Mouse (Mus musculus): Measurements from ENCODE around the gene Gm10382. TPM values are rescaled to one million over a fixed set of nuclear protein-coding genes. Genes with fewer than 3 reads are reported as not detected.

Gm10382 gene
- 0.68 and 0.70 TPM in 2 replicates for polyA plus RNA-seq (2015; fragmentation: Nextera tagmentation; extraction: Ambion mirVana)

DNA sequence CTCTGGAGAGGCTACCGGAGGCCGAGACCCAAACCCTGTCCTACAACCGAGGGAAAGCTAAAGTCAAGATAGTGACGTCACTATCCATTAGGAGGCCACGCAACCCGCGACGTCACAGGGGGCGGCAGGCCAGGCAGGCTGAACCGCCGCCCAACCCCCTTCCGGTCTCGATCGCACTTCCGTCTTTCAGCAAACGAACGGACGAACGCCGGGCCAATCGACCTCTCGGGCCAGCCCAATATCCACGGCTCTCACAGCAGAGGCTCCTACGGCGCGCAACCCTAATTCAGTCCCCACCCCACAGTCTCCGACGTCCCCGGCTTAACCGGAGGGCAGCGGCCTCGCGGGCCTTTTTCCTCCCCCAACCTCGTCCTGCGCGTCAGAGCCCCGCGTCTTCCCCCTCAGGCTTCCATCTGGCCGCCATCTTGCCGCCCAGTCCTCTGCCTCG, at the start of gene Gm10382:
TSS of gene Gm10382 (plus strand) at position 192 of the 448 bp plus-strand sequence.
- Histone ChIP-seq H3K9me3 (no peaks in the 10 kb centered on the region), H3K27me3 (replicated peaks) (no peaks in the 10 kb centered on the region), H3K4me2 (peak within 1 kb of the TSS; percentile 100), H3K36me3 (peaks cover 31% of the 10 kb centered on the region), H3K4me1 (peaks cover 61% of the 10 kb centered on the region), H3K9ac (peak within 1 kb of the TSS; percentile 99), H3K4me3 (peak within 1 kb of the TSS; percentile 89), H3K27ac (replicated peaks) (peak within 1 kb of the TSS; percentile 100)
- WGBS = under 1% methylated on average over 41 of the region's 41 CpGs
- peak; percentile 45 for ATAC-seq (ENCODE audit: extremely low read depth, insufficient number of reproducible peaks, low FRiP score, low TSS enrichment)

DNA sequence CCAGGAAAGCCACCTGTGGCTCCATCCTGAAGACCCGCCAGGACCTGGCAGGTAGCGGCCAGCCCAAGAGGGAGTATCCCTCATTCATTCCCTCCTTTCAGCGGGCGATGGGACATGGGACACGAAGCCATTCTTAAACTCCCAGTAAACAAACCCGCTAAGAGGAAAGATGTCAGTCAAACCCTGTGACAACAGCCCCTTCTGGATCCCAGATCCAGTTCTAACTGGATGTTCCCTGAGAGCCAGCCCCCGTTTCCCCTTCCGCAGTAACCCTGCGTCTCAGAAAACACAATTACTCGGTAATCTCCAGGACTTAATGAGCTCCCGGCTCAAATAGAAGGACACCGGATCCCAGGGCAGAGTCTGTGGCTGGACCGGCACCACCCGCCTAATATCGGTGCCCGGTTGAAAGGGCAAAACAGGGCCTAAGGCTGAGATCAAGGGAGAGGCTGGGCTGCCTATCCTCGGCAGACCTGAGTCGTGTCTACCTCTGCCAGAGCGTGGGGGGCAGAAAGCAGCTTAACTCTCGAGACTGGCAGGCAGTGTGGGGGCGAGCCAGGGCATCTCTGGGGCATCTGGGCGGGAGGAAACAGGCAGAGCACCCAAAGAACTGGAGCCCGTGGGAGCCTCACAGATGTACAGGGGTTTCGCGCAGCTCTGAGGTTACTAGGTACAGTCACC, 49.1 kb upstream of the Gm10382 start:
- peaks cover 50% of the 10 kb centered on the region for H3K4me1 ChIP-seq
- peaks cover 7% of the 10 kb centered on the region; the same call in 1 of the 2 replicates for H3K36me3 ChIP-seq
- no peaks in the 10 kb centered on the region for H3K9me3 ChIP-seq
- H3K9ac ChIP-seq = peak overlapping the region; percentile 92
- peak overlapping the region; percentile 77 for H3K27ac ChIP-seq (replicated peaks)
- H3K4me3 ChIP-seq = peak overlapping the region; percentile 93
- ATAC-seq (ENCODE audit: extremely low read depth, insufficient number of reproducible peaks, low FRiP score, low TSS enrichment) = no peak; the same call in 1 of the 2 replicates
- H3K27me3 ChIP-seq (replicated peaks) = no peaks in the 10 kb centered on the region
- WGBS = 2% methylated on average over 25 of the region's 25 CpGs
- peak overlapping the region; percentile 93 for H3K4me2 ChIP-seq

DNA sequence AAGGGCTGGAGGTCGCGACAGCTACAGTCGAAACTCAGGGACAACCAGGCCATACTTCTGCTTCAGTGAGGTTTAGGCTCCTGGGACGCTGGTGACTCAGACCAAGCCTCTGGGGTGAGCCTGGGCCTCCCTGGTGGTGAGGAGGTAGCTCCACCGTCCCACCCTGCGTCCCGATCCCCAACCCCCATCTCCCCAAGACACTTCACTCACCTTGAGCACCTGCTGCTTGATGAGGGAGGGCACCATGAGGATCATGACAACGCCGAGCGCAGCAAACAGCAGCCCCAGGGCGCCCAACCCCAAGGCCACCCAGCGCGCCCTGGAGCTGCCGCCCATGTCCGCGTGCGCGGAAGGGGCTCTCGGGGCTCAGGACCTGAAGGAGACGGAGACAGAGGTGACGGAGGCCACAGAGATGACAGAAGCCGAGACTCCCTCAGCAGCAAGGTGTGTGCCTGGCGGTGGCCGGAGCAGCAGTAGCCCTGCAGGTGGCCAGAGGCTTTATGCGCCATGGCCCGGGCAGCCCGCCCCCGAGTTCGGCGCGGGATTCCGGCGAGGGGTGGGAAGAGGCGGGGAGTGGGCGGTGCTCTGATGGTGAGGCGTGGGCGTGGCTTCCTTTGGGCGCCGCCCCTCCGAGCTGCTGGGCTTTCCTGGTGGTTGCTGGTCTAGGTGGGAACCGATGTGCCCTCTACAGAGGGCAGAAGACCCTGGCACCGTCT, 48.4 kb upstream of the Gm10382 start, which contains the start of gene Scarb1:
TSS of gene Scarb1 (minus strand) at position 548 of the 716 bp plus-strand sequence.
- Histone ChIP-seq H3K27ac (replicated peaks) (peak within 1 kb of the TSS; percentile 77), H3K4me3 (peak within 1 kb of the TSS; percentile 93), H3K9ac (peak within 1 kb of the TSS; percentile 92), H3K4me2 (peak within 1 kb of the TSS; percentile 93), H3K36me3 (0 out of 2 replicates have a peak, but pooled peaks cover 2% of the 10 kb centered on the region), H3K4me1 (peaks cover 50% of the 10 kb centered on the region), H3K9me3 (no peaks in the 10 kb centered on the region), H3K27me3 (replicated peaks) (no peaks in the 10 kb centered on the region)
- under 1% methylated on average over 42 of the region's 42 CpGs for WGBS
- peak; percentile 76 for ATAC-seq (ENCODE audit: extremely low read depth, insufficient number of reproducible peaks, low FRiP score, low TSS enrichment)

DNA sequence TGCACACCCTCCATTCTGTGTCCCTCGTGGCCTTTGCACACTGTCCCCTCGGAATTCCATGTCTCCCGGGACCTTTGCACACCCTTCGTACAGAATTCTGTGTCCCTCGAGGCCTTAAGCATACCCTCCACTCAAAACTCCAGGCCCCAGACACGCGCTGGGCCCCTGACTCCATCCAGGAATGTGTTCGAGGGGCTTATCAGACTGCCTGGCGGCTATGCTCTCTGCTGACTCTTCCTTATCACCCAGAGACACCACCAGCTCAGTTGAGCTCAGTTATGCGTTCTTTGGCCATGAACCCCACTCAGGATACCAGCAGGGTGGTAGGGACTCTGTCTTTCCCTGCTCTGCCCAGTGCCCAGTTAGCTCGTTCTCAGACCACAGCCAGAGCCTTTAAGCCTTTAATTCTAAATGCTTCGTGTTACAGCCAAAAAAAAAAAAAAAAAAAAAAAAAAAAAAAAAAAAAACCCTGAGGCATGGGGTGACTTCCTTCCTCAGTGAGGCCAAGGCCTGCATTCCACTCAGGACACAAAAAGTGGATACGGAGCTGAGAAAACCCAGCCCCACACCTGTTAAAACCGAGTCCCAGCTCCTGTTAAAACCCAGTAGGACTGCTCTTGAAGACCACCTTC, 47.5 kb upstream of the Gm10382 start:
- Histone ChIP-seq H3K4me3 (peak overlapping the region; percentile 93), H3K9me3 (no peaks in the 10 kb centered on the region), H3K9ac (peak overlapping the region; percentile 92), H3K4me2 (peak overlapping the region; percentile 93), H3K27me3 (replicated peaks) (no peaks in the 10 kb centered on the region), H3K4me1 (peaks cover 48% of the 10 kb centered on the region), H3K27ac (replicated peaks) (peak overlapping the region; percentile 77), H3K36me3 (no peaks in the 10 kb centered on the region)
- WGBS = 17% methylated on average over 14 of the region's 14 CpGs
- no peak for ATAC-seq (ENCODE audit: extremely low read depth, insufficient number of reproducible peaks, low FRiP score, low TSS enrichment)

DNA sequence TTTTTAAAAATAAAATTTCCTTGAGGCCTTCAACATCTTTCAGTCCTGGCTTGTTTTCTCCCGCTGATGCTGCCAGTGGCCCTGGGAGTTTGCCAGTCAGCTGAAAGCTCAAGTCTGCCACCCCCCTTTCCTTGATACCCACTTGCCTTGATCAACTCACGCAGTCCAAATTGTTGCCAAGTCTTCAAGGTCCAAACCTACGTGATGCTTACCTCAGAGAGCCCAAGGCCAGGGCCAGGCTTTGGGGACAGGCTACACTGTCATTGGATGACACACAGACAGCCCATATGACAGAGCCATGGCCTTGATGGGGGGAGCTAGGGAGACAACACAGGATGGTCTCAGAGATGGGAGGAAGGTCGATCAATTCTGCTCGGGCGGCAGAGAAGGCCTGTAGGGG, 44.8 kb upstream of the Gm10382 start:
- Histone ChIP-seq H3K27me3 (replicated peaks) (no peaks in the 10 kb centered on the region), H3K27ac (replicated peaks) (no peak overlapping the region), H3K9me3 (no peaks in the 10 kb centered on the region), H3K36me3 (no peaks in the 10 kb centered on the region), H3K4me2 (no peak overlapping the region), H3K4me3 (no peak overlapping the region), H3K9ac (no peak overlapping the region), H3K4me1 (peaks cover 28% of the 10 kb centered on the region)
- ATAC-seq (ENCODE audit: extremely low read depth, insufficient number of reproducible peaks, low FRiP score, low TSS enrichment) = no peak
- 85% methylated on average over 6 of the region's 6 CpGs for WGBS

DNA sequence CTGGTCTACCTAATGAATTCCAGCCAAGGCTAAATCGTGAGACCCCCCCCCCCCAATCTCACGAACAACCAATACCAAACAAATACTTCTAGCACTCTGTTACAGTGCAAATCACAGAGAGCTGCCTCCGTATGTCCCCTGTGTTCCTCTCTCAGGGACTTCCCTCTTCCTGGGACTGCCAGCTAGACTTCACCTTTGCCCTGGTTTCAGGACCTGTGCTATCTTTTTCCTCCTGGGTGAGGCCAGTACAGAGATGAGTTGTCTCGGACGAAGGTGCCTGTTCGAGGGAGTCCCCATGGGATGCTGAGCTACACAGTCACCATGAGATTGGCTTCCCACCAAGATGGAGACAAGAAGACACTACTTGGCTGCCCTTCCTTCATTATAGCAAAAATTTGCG, 41.1 kb upstream of the Gm10382 start:
- no peak for ATAC-seq (ENCODE audit: extremely low read depth, insufficient number of reproducible peaks, low FRiP score, low TSS enrichment)
- 0 out of 2 replicates have a peak, but pooled peaks cover 6% of the 10 kb centered on the region for H3K4me1 ChIP-seq
- 57% methylated on average over 7 of the region's 7 CpGs for WGBS
- H3K9me3 ChIP-seq = peaks cover 3% of the 10 kb centered on the region; the same call in 1 of the 2 replicates
- no peak overlapping the region for H3K4me3 ChIP-seq
- H3K9ac ChIP-seq = no peak overlapping the region
- no peaks in the 10 kb centered on the region for H3K36me3 ChIP-seq
- no peak overlapping the region for H3K4me2 ChIP-seq
- H3K27me3 ChIP-seq (replicated peaks) = no peaks in the 10 kb centered on the region
- no peak overlapping the region for H3K27ac ChIP-seq (replicated peaks)

DNA sequence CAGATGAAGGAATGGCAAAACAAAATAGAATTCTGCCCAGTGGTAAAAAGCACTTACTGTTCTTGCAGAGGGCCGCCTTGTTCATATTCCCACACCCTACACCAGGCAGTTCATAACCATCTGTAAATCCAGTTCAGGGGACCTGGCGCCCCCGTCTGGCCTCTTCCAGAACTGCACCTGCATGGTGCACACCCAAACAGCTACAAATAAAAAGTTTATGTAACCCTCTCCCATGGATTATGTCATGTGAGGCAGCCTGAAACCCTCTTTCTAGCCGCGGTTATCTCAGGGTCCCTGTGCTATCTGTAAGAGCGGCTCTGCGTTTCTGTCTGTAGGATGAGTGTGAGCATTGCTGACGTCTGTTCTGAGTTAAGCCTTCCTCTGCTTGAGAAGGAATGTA, 40.6 kb upstream of the Gm10382 start:
- H3K9me3 ChIP-seq = peaks cover 3% of the 10 kb centered on the region; the same call in 1 of the 2 replicates
- no peaks in the 10 kb centered on the region for H3K27me3 ChIP-seq (replicated peaks)
- H3K36me3 ChIP-seq = no peaks in the 10 kb centered on the region
- no peak overlapping the region for H3K4me2 ChIP-seq
- no peak for ATAC-seq (ENCODE audit: extremely low read depth, insufficient number of reproducible peaks, low FRiP score, low TSS enrichment)
- H3K9ac ChIP-seq = no peak overlapping the region
- no peak overlapping the region for H3K4me3 ChIP-seq
- H3K27ac ChIP-seq (replicated peaks) = no peak overlapping the region
- whole genome bisulfite sequencing = 18% methylated on average over 8 of the region's 8 CpGs
- H3K4me1 ChIP-seq = 0 out of 2 replicates have a peak, but pooled peaks cover 6% of the 10 kb centered on the region

DNA sequence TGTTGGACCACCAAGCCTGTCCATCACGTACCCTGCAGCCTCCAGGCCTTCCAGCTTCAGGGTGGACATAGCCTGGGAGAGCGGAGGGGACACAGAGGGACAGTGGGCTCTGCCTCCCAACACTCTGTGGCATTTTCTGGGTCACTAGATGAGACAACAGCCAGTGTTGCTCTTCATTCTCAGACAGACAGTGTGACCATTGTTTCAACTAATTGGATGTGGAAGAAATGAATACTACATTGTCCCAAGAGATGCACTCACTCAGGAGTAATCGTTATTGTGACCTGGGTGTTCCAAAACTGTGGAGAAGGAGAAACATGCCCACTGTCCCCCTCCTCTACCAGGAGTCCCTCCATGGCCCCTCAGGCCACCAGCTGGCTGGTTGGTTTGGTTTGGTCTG, 39.7 kb upstream of the Gm10382 start:
- Histone ChIP-seq H3K36me3 (no peaks in the 10 kb centered on the region), H3K4me3 (no peak overlapping the region), H3K27me3 (replicated peaks) (no peaks in the 10 kb centered on the region), H3K4me2 (no peak overlapping the region), H3K9me3 (peaks cover 3% of the 10 kb centered on the region; the same call in 1 of the 2 replicates), H3K4me1 (0 out of 2 replicates have a peak, but pooled peaks cover 6% of the 10 kb centered on the region), H3K27ac (replicated peaks) (no peak overlapping the region), H3K9ac (no peak overlapping the region)
- WGBS = 79% methylated on average over 3 of the region's 3 CpGs
- ATAC-seq (ENCODE audit: extremely low read depth, insufficient number of reproducible peaks, low FRiP score, low TSS enrichment) = no peak

DNA sequence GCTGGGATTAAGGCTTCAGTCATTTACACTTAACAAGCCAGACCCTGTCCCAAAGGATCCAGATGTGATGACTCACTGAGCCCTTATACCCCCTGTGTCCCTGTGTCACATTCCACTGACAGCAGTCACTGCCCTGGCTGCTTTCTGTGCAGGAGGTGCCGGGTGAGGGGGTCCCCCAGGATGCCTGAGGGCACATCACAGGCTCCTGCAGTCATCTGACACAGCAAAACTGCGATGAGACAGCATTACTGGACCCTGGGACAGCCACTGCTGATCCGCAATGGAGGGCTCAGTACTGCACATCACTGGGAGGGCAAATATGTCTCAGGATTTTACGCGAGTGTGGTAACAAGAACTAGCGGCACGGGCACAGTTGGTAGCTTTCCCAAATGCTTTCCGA, 38.1 kb upstream of the Gm10382 start:
- no peak overlapping the region for H3K4me2 ChIP-seq
- H3K4me3 ChIP-seq = no peak overlapping the region
- H3K27ac ChIP-seq (replicated peaks) = no peak overlapping the region
- whole genome bisulfite sequencing = 68% methylated on average over 8 of the region's 8 CpGs
- H3K27me3 ChIP-seq (replicated peaks) = no peaks in the 10 kb centered on the region
- 0 out of 2 replicates have a peak overlapping the region, but pooled peaks have one; percentile 10 for H3K9ac ChIP-seq
- H3K9me3 ChIP-seq = peaks cover 3% of the 10 kb centered on the region; the same call in 1 of the 2 replicates
- no peak for ATAC-seq (ENCODE audit: extremely low read depth, insufficient number of reproducible peaks, low FRiP score, low TSS enrichment)
- H3K4me1 ChIP-seq = 0 out of 2 replicates have a peak, but pooled peaks cover 16% of the 10 kb centered on the region
- H3K36me3 ChIP-seq = no peaks in the 10 kb centered on the region

DNA sequence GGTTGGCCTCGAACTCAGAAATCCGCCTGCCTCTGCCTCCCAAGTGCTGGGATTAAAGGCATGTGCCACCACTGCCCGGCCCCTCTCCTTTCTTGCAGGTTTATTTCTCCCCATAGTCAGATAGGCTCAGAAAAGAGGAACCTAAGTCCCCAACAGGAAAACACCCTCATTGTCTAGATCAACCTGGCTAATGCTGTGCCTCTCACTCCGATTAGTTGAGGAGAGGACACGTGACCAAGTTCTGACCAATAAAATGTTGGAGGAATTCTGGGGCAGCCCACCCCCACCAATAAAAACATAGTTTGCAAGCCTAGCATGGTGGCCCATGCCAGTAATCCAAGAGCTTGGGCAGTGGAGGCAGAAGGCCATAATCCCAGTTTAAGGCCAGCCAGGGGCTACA, 37.2 kb upstream of the Gm10382 start:
- ATAC-seq (ENCODE audit: extremely low read depth, insufficient number of reproducible peaks, low FRiP score, low TSS enrichment) = no peak
- WGBS = 88% methylated on average over 5 of the region's 5 CpGs
- Histone ChIP-seq H3K27ac (replicated peaks) (no peak overlapping the region), H3K9me3 (peaks cover 3% of the 10 kb centered on the region; the same call in 1 of the 2 replicates), H3K36me3 (no peaks in the 10 kb centered on the region), H3K27me3 (replicated peaks) (no peaks in the 10 kb centered on the region), H3K9ac (no peak overlapping the region), H3K4me2 (no peak overlapping the region), H3K4me1 (0 out of 2 replicates have a peak, but pooled peaks cover 16% of the 10 kb centered on the region), H3K4me3 (no peak overlapping the region)

DNA sequence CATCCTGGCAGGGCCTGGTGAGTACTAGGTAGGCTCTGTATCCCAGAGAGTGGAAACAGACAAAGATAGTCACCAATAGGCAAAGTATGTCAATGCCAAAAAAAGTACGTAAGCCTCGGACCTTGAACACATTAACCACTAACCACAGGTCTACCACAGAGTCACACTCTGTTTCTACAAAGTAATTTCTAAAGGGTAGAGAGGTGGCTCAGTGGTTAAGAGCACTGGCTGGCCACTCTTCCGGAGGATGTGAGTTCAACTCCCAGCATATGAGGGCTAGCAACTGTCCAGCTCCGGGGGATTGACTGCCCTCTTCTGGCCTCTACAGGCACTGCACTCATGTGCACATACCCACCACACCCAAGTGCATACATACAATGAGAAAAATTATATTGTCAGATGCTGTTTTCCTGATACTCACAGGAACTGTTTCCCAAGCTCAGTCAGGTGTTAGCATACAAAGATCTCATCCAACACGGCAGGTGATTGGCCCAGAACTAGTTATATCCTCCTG, 36.3 kb upstream of the Gm10382 start:
- WGBS = 92% methylated on average over 5 of the region's 5 CpGs
- Histone ChIP-seq H3K4me1 (0 out of 2 replicates have a peak, but pooled peaks cover 19% of the 10 kb centered on the region), H3K4me3 (no peak overlapping the region), H3K36me3 (no peaks in the 10 kb centered on the region), H3K9ac (no peak overlapping the region), H3K27ac (replicated peaks) (no peak overlapping the region), H3K27me3 (replicated peaks) (no peaks in the 10 kb centered on the region), H3K9me3 (peaks cover 3% of the 10 kb centered on the region; the same call in 1 of the 2 replicates), H3K4me2 (no peak overlapping the region)
- no peak for ATAC-seq (ENCODE audit: extremely low read depth, insufficient number of reproducible peaks, low FRiP score, low TSS enrichment)
